Mouse (Mus musculus) gastrocnemius, adult 18-20 months (tissue): ENCODE measurements around the gene Agbl4. TPM values are rescaled to one million over a fixed set of nuclear protein-coding genes. Genes with fewer than 3 reads are reported as not detected.
A peak's percentile ranks its signal among the peaks of the same experiment; 100 is the strongest.

Experiments used
- DNase-seq: peaks from one replicate; pipeline ENCODE4 v3.0.0; 2021; ENCODE audit warnings: low spot score
- total RNA-seq, 2 experiments: library from RNA; stranded (reverse); gene quantifications; 2 replicates each; pipeline ENCODE4 v1.2.3; 2021

Gene Agbl4
- total RNA-seq, 2 experiments from 2014 or later, result not detected

GRCm38 (mm10) chr4:111495949-111496348 is 1098.5 kb downstream of the Agbl4 start:
- peak; percentile 47 for DNase-seq

DNA sequence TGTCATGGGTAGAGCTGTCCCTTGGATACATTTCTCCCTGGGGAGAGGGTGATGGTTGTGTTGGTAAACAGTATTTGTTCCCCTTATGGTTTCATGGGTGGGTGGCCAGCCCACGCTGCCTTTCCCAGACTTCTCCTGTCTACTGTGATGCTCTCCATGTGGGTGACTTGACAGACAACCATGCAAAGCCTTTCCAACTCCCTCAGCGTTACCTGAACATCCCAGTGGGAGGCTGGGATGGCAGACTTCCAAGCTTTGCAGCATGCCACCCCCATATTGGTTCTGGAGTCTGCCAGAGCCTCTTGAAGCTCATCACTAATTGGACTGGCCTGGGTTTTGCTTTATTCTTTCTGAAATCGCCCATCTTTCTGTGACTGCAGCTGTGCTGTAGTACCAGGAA is 1101.3 kb downstream of the Agbl4 start:
- no peak for DNase-seq

DNA sequence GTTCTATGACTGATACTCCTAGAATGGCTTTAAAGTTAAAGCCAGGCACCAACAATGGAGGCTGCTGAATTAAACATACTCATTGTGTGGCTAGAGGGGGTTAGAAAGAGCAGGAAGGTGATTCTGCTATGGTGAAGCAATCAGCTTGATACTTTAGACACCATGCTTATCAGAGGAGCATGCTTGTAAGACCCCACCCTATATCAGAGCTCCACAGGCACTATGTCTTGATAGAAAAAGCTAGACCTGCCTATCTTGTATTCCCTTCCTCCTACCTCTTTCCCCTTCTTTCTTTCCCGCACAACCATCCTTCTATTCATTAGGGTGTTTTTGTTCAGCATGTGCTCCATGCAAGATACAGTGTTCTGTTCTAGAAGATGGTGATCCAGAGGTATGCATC is 1104.0 kb downstream of the Agbl4 start:
- no peak for DNase-seq

GRCm38 (mm10) chr4:111502965-111503727 is 1105.7 kb downstream of the Agbl4 start:
- no peak for DNase-seq

DNA sequence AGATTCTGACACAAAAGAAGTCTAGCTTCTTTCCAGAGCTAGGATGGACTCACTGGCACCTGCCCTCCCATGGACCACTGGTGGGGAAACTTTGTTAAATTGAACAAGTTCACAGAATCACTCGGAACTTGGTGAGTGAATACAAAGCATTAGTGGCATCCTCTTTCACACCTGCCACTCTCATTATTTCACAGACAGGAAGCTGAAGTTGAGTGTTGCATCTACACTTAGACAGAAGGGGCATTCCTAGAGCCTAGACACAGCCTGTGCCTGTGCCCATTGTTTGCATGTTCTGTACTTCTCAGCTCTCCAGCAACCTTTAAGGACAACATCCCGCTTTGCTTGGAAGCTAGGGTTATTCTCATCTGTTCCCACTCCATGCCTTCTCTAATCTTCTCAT is 1107.5 kb downstream of the Agbl4 start:
- no peak for DNase-seq

GRCm38 (mm10) chr4:111510129-111510528 is 1112.7 kb downstream of the Agbl4 start:
- no peak for DNase-seq

DNA sequence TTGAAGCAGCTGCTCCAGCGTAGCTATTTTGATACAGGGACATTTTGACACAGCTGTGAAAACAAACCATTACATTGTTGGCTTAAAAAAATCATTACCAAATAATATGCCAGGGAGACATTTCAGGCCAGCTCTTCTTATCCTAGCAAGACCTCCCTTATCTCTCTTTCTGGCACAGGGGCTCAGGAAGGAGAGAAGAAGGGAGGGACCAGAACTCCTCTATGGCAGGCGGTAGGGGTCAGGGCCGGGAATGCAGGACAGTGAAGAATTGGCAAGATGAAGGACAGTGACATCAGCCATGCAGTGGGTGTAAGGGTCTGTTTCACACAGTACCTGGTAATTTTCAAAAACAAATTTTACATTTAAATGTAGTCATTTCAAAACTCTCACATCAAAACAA is 1116.5 kb downstream of the Agbl4 start:
- DNase-seq, result no peak

GRCm38 (mm10) chr4:111516136-111516535 is 1118.7 kb downstream of the Agbl4 start:
- no peak for DNase-seq

GRCm38 (mm10) chr4:111517063-111517792 is 1119.8 kb downstream of the Agbl4 start:
- no peak for DNase-seq

DNA sequence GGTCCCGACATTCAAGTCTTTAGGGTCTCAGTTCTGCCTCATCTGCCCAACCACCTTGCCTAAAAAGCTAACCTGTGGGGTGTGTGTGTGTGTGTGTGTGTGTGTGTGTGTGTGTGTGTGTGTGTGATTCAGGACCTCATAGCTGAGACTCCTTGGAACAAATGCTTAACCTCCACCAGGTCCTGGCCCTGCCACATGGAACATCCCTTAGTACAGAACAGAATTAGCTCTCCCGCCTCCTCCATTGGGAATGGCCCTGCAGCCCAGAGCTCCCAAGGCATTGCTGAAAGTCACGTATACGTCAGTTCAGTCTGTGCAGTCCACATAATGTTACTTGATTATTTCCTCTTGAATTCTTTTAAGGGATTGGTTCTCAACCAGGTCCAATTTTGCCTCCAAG is 1120.7 kb downstream of the Agbl4 start:
- DNase-seq, result no peak

- no peak for DNase-seq
Measured at GRCm38 (mm10) chr4:111519267-111519666, 1121.8 kb downstream of the Agbl4 start.

DNA sequence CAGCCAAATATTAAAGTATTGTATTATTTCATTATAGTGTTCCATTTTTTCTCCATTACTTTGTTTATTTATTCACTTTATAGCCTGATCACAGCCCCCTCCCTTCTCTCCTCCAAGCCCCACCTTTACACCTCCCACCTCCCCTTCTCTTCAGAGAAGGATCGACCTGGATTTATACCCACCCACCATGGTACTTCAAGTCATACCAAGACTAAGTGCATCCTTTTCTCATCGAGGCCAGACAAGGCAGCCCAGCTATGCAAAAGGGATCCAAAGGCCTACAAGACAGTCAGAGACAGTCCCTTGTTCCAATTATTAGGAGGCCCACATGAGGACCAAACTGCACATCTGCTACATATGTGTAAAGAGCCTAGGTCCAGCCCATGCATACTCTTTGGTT is 1122.5 kb downstream of the Agbl4 start:
- DNase-seq, result no peak

DNA sequence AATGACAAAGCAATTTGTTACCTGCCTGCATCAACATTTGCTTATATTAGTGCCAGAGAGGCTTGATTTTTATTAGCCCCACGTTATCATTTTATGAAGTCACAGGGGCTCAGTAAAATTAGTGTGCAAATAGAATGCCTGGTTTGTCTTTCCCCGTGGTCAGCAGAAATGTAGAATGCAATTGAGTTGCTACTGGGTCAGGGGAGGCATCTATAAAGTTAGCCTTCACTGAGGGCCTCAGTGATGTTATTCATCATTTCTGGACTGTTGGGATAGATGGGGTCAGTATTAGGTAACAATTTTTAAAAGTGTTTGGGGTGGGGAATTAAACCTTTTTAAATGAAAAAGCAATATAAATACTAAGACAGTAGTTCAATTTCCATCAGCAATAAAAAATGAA is 1125.5 kb downstream of the Agbl4 start:
- no peak for DNase-seq

DNA sequence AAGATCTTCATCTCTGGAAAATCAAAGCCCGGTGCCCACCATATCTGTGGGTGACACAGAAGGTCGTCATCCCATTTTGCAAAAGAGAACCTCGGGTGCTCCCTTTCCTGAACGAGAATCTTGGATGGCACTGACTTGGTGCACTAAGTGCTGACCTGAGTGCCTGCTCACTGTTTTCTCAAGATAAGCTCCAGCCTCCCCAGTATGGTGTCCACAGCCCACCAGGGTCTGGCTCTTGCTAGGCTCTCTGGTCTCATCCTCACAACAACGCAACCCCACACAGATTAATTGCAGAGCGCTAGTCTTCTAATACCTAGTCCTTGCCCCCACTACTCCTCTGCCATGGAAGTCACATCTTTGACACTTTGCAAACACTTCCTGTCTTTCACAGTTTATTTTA is 1131.5 kb downstream of the Agbl4 start:
- no peak for DNase-seq

DNA sequence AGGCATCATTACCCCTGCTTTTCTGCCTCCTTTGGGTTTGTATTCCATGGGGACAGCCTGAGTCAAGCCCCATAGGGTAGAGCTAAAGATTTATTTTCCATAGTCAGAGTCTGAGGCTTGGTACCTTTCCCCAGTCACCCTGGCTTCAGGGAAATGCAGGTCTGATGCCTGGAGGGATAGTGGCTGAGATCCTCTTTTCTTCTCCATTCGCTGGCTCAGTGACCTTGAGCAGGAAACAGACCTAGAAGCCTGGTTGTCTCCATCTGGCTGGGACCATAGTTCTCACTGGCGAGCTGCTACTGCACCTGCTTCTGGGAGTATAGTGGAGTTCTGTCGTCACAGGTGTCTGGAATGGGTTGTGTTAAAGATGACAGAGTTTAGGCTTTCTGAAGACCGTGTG is 1132.5 kb downstream of the Agbl4 start:
- DNase-seq, result no peak

- no peak for DNase-seq
Measured at GRCm38 (mm10) chr4:111530537-111530936, 1133.1 kb downstream of the Agbl4 start.

GRCm38 (mm10) chr4:111544684-111545083 is 1147.2 kb downstream of the Agbl4 start:
- no peak for DNase-seq

- no peak for DNase-seq
Measured at GRCm38 (mm10) chr4:111546009-111546408, 1148.5 kb downstream of the Agbl4 start.

- no peak for DNase-seq
Measured at GRCm38 (mm10) chr4:111555426-111555825, 1158.0 kb downstream of the Agbl4 start.

GRCm38 (mm10) chr4:111577087-111577773 is 1179.8 kb downstream of the Agbl4 start:
- DNase-seq, result no peak

DNA sequence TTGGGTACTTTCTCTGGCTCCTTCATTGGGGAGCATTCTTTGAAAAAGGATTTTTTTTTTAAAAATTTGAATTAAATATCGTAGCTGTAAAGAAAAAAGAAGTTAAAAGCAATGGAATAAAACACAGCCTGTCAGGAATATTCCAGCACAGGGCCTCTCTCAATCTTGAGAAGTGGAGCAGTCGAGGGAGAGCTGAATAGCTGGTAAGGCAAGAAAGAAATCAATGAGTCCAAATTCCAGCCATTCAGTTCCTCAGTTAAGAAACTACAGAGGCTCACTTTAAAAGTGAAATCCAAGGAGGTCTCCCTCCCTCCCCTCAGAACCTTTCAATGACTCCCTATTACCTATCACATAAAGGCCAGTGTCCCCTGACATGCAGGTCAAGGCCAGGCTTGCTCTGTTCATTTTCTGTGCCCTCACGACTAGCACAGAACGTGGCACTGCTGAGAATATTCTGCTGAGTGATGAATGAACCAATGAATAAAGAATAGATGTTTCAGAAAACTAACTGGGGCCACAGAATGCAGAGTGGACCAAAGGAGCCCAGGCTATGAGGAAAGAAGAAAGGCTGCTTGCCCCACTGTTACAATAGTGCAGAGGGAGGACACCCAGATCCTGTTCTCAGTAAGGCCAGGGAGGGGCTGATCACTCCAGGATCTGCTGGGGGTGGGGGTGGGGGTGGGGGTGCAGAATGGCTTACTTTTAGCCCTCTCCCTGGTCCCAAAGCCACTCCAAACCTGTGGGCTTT is 1181.8 kb downstream of the Agbl4 start:
- DNase-seq, result no peak

DNA sequence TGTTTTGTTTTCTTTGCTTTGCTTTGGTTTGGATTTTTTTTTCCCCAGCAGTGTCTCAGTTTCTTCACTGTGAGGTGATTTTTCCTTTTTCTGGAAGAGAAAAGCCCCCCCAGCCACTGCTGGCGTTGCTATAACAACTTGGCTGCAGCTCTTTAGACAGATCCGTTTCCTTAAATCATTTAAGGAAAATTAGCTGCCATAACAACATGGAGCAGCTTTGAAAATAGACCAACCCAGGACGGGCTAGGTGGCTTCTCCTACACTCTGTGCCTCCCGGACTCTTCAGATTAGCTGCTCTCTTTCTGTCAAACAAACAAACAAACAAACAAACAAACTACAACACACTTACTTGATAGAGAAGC is 1182.4 kb downstream of the Agbl4 start:
- DNase-seq, result no peak
